In the genomic region with DNA sequence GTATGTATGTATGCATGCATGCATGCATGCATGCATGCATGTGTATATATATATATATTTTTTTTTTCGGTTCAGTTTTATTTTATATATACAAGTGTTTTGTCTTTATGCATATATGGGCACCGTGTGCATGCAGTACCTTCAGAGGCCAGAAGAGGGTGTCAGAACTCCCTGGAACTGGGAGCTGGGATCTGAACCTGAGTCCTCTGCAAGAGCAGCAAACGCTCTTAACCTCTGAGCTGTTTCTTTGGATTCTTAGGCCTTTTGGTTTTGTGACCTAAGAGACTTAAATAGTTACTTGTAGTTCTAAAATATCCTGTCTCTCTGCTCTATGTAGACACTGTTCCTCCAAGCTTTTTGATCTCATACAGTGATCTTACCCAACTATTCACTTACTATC, we compare ENCODE assay signal across 9 mouse cellular contexts. TPM values are rescaled to one million over a fixed set of nuclear protein-coding genes. Genes with fewer than 3 reads are reported as not detected.
DNase-seq lines count a peak whose midpoint lies in the region; ATAC-seq and TF ChIP-seq lines count a peak whose summit lies in the region.
"Had no signal": no experiment of that assay in that cellular context is flagged by ENCODE, and none has a peak within 500 bp of the region (broad histone marks: within the 10 kb centered on the region; RNA-seq: fewer than 3 reads in every experiment).

No protein-coding gene starts in this region.

- H3K9ac ChIP-seq in intestine, postnatal 0 days (ENCODE audit: low read depth, low read length), result no peak overlapping the region
- no peak overlapping the region for H3K9ac ChIP-seq in intestine, embryonic 16.5 days (ENCODE audit: low read depth, low read length)
- no peak overlapping the region for H3K9ac ChIP-seq in embryonic facial prominence, embryonic 11.5 days (replicated peaks; ENCODE audit: low read length)

- no peaks in the 10 kb centered on the region for H3K27me3 ChIP-seq in intestine, postnatal 0 days (replicated peaks; ENCODE audit: control insufficient read depth, insufficient read depth, low read length)
- no peaks in the 10 kb centered on the region for H3K27me3 ChIP-seq in intestine, embryonic 16.5 days (replicated peaks; ENCODE audit: control insufficient read depth, insufficient read depth, low read length)
- H3K27me3 ChIP-seq in C2C12 (ENCODE audit: control insufficient read depth, insufficient read depth, insufficient read length), result no peaks in the 10 kb centered on the region
- no peaks in the 10 kb centered on the region for H3K27me3 ChIP-seq in embryonic facial prominence, embryonic 11.5 days (ENCODE audit: control insufficient read depth, insufficient read depth, low read length)
- H3K27me3 ChIP-seq: megakaryocyte, embryonic 14.5 days had no signal

- no peak overlapping the region for H3K4me3 ChIP-seq in intestine, postnatal 0 days (ENCODE audit: low read depth, low read length)
- no peak overlapping the region for H3K4me3 ChIP-seq in intestine, embryonic 16.5 days (ENCODE audit: low read length)
- no peak overlapping the region for H3K4me3 ChIP-seq in C2C12 (ENCODE audit: insufficient read depth, poor library complexity, severe bottlenecking)
- no peak overlapping the region for H3K4me3 ChIP-seq in embryonic facial prominence, embryonic 11.5 days (ENCODE audit: low read depth, low read length)
- H3K4me3 ChIP-seq: megakaryocyte, embryonic 14.5 days had no signal

- 70% methylated on average over 3 of the region's 3 CpGs for WGBS in intestine, postnatal 0 days
- WGBS in intestine, embryonic 16.5 days, result 64% methylated on average over 3 of the region's 3 CpGs
- 71% methylated on average over 3 of the region's 3 CpGs for WGBS in embryonic facial prominence, embryonic 11.5 days

- peaks cover 28% of the 10 kb centered on the region for H3K79me3 ChIP-seq in C2C12 (ENCODE audit: low read depth)

- peak; percentile 75 for TF ChIP-seq CTCF in intestine, postnatal 0 days (IDR thresholded peaks at IDR 0.05; ENCODE audit: low read depth)
- TF ChIP-seq CTCF in C2C12 (IDR thresholded peaks at IDR 0.05; ENCODE audit: control insufficient read depth, insufficient read depth, insufficient read length), result peak; percentile 20

- peak; percentile 79 for DNase-seq in NIH3T3 (ENCODE audit: low read depth)
- peak; percentile 75 for DNase-seq in embryonic facial prominence, embryonic 11.5 days (ENCODE audit: low spot score)
- DNase-seq in yolk sac, embryonic 10.5 days (ENCODE audit: low spot score), result no peak

- no peak overlapping the region for H3K4me2 ChIP-seq in intestine, postnatal 0 days (replicated peaks; ENCODE audit: low read depth)
- no peak overlapping the region for H3K4me2 ChIP-seq in intestine, embryonic 16.5 days (ENCODE audit: low read depth, low read length)
- no peak overlapping the region for H3K4me2 ChIP-seq in embryonic facial prominence, embryonic 11.5 days (ENCODE audit: low read depth, low read length)

- H3K27ac ChIP-seq in intestine, postnatal 0 days (ENCODE audit: low read depth, low read length), result no peak overlapping the region
- H3K27ac ChIP-seq in intestine, embryonic 16.5 days (ENCODE audit: low read length), result no peak overlapping the region
- no peak overlapping the region for H3K27ac ChIP-seq in embryonic facial prominence, embryonic 11.5 days (replicated peaks; ENCODE audit: low read depth, low read length)

- H3K9me3 ChIP-seq in intestine, postnatal 0 days (ENCODE audit: control insufficient read depth), result no peaks in the 10 kb centered on the region
- H3K9me3 ChIP-seq in intestine, embryonic 16.5 days (ENCODE audit: control insufficient read depth, low read length), result no peaks in the 10 kb centered on the region
- no peaks in the 10 kb centered on the region for H3K9me3 ChIP-seq in embryonic facial prominence, embryonic 11.5 days (replicated peaks; ENCODE audit: control insufficient read depth, low read length)
- H3K9me3 ChIP-seq: megakaryocyte, embryonic 14.5 days had no signal

- peaks cover 90% of the 10 kb centered on the region for H3K79me2 ChIP-seq in C2C12 (ENCODE audit: control insufficient read depth, insufficient read depth)

- ATAC-seq in intestine, postnatal 0 days, result no peak
- ATAC-seq in intestine, embryonic 16.5 days, result no peak
- no peak for ATAC-seq in embryonic facial prominence, embryonic 11.5 days (replicated peaks; ENCODE audit: insufficient number of reproducible peaks, low FRiP score, low TSS enrichment, low read depth)
- 0 out of 2 replicates have a peak, but pooled peaks have one; percentile 59 for ATAC-seq in monocyte, adult 5-6 weeks (replicated peaks; ENCODE audit: insufficient number of reproducible peaks, low FRiP score, low TSS enrichment, poor library complexity, severe bottlenecking)

- 0 out of 2 replicates have a peak, but pooled peaks cover 6% of the 10 kb centered on the region for H3K4me1 ChIP-seq in intestine, postnatal 0 days (replicated peaks; ENCODE audit: control insufficient read depth, insufficient read depth, low read length)
- H3K4me1 ChIP-seq in intestine, embryonic 16.5 days (ENCODE audit: control insufficient read depth, insufficient read depth, low read length), result peaks cover 10% of the 10 kb centered on the region; the same call in 1 of the 2 replicates
- no peaks in the 10 kb centered on the region for H3K4me1 ChIP-seq in embryonic facial prominence, embryonic 11.5 days (ENCODE audit: control insufficient read depth, insufficient read depth, low read length)

- peaks cover 12% of the 10 kb centered on the region; the same call in 1 of the 2 replicates for H3K36me3 ChIP-seq in intestine, postnatal 0 days (ENCODE audit: control insufficient read depth, insufficient read depth)
- no peaks in the 10 kb centered on the region; the same call in 1 of the 2 replicates for H3K36me3 ChIP-seq in intestine, embryonic 16.5 days (ENCODE audit: control insufficient read depth, insufficient read depth, low read length)
- H3K36me3 ChIP-seq in C2C12 (ENCODE audit: control insufficient read depth, insufficient read depth), result peaks cover 4% of the 10 kb centered on the region
- H3K36me3 ChIP-seq in embryonic facial prominence, embryonic 11.5 days (replicated peaks; ENCODE audit: control insufficient read depth, insufficient read depth, low read depth, low read length), result no peaks in the 10 kb centered on the region

- H3ac ChIP-seq in C2C12 (ENCODE audit: control insufficient read depth, insufficient read length, low read depth), result no peak overlapping the region

TF ChIP-seq in C2C12, 6 proteins besides CTCF, POLR2A, EP300 and RAD21:
- TF ChIP-seq MYOG (IDR thresholded peaks at IDR 0.05; ENCODE audit: control insufficient read depth, extremely low read depth, insufficient read length) (no peak), MYOD1 (IDR thresholded peaks at IDR 0.05; ENCODE audit: control insufficient read depth, insufficient read length, low read depth) (no peak), CEBPB (IDR thresholded peaks at IDR 0.05; ENCODE audit: low read depth) (no peak), FOSL1 (IDR thresholded peaks at IDR 0.05; ENCODE audit: insufficient read depth, low read length, poor library complexity, severe bottlenecking) (no peak), USF1 (IDR thresholded peaks at IDR 0.05; ENCODE audit: low read depth) (no peak), MAX (IDR thresholded peaks at IDR 0.05) (no peak)

RNA-seq across cellular contexts. Expression of gene Copz1, which starts 11.6 kb away (rescaled TPM):
- 248 and 253 TPM in 2 replicates for polyA plus RNA-seq in intestine, postnatal 0 days (2015; fragmentation: Nextera tagmentation; extraction: Ambion mirVana)
- 297 and 298 TPM in 2 replicates for polyA plus RNA-seq in intestine, embryonic 16.5 days (2015; fragmentation: Nextera tagmentation; extraction: Ambion mirVana)
- 191 TPM for polyA plus RNA-seq in C2C12 (2012; fragmentation: generic; extraction: Trizol)
- 327 and 331 TPM in 2 replicates for polyA plus RNA-seq in embryonic facial prominence, embryonic 11.5 days (2014; fragmentation: Nextera tagmentation; extraction: Ambion mirVana)
- total RNA-seq in monocyte, adult 5-6 weeks (2017), result 47.5 to 52.5 TPM (median 50.3 TPM) in 3 replicates

RNA-seq across cellular contexts. Expression of gene Nfe2, which starts 25.9 kb away (rescaled TPM):
- polyA plus RNA-seq in intestine, postnatal 0 days (2015; fragmentation: Nextera tagmentation; extraction: Ambion mirVana), result 0.82 and 0.90 TPM in 2 replicates
- 3.4 and 5.2 TPM in 2 replicates for polyA plus RNA-seq in intestine, embryonic 16.5 days (2015; fragmentation: Nextera tagmentation; extraction: Ambion mirVana)
- 0.25 TPM for polyA plus RNA-seq in C2C12 (2012; fragmentation: generic; extraction: Trizol)
- polyA plus RNA-seq in embryonic facial prominence, embryonic 11.5 days (2014; fragmentation: Nextera tagmentation; extraction: Ambion mirVana), result 5.4 and 8.0 TPM in 2 replicates
- 85.2 to 136 TPM (median 112 TPM) in 3 replicates for total RNA-seq in monocyte, adult 5-6 weeks (2017)
- polyA plus RNA-seq: frontal cortex, adult 2 months had no signal

RNA-seq across cellular contexts. Expression of gene Gpr84, which starts 26.3 kb away (rescaled TPM):
- not detected in 2 replicates for polyA plus RNA-seq in intestine, postnatal 0 days (2015; fragmentation: Nextera tagmentation; extraction: Ambion mirVana)
- polyA plus RNA-seq in intestine, embryonic 16.5 days (2015; fragmentation: Nextera tagmentation; extraction: Ambion mirVana), result 0.09 and 0.20 TPM in 2 replicates
- not detected for polyA plus RNA-seq in C2C12 (2012; fragmentation: generic; extraction: Trizol)
- polyA plus RNA-seq in embryonic facial prominence, embryonic 11.5 days (2014; fragmentation: Nextera tagmentation; extraction: Ambion mirVana), result not detected in 2 replicates
- 0.53 to 1.2 TPM (median 0.87 TPM) in 3 replicates for total RNA-seq in monocyte, adult 5-6 weeks (2017)

RNA-seq across cellular contexts. Expression of gene Hnrnpa1, which starts 43.8 kb away (rescaled TPM):
- 219 and 224 TPM in 2 replicates for polyA plus RNA-seq in intestine, postnatal 0 days (2015; fragmentation: Nextera tagmentation; extraction: Ambion mirVana)
- 472 and 503 TPM in 2 replicates for polyA plus RNA-seq in intestine, embryonic 16.5 days (2015; fragmentation: Nextera tagmentation; extraction: Ambion mirVana)
- 625 TPM for polyA plus RNA-seq in C2C12 (2012; fragmentation: generic; extraction: Trizol)
- polyA plus RNA-seq in embryonic facial prominence, embryonic 11.5 days (2014; fragmentation: Nextera tagmentation; extraction: Ambion mirVana), result 1,361 and 1,483 TPM in 2 replicates
- total RNA-seq in monocyte, adult 5-6 weeks (2017), result 482 to 520 TPM (median 483 TPM) in 3 replicates

RNA-seq across cellular contexts. Expression of gene Cbx5, which starts 44.5 kb away (rescaled TPM):
- 24.0 TPM in 2 replicates for polyA plus RNA-seq in intestine, postnatal 0 days (2015; fragmentation: Nextera tagmentation; extraction: Ambion mirVana)
- 60.0 and 70.4 TPM in 2 replicates for polyA plus RNA-seq in intestine, embryonic 16.5 days (2015; fragmentation: Nextera tagmentation; extraction: Ambion mirVana)
- polyA plus RNA-seq in C2C12 (2012; fragmentation: generic; extraction: Trizol), result 52.3 TPM
- polyA plus RNA-seq in embryonic facial prominence, embryonic 11.5 days (2014; fragmentation: Nextera tagmentation; extraction: Ambion mirVana), result 210 and 217 TPM in 2 replicates
- 13.2 to 43.8 TPM (median 33.9 TPM) in 3 replicates for total RNA-seq in monocyte, adult 5-6 weeks (2017)
